Mouse (Mus musculus) erythroblast, embryonic 14.5 days (primary cell): ENCODE measurements around the gene Pgf. TPM values are rescaled to one million over a fixed set of nuclear protein-coding genes. Genes with fewer than 3 reads are reported as not detected.
"Not testable (repeated sequence)": the region's sequence is repeated elsewhere in the genome, so short reads cannot be mapped to it uniquely, and the experiment has no call there.

Source experiments
- H3K27me3 ChIP-seq: 2 replicates; pipeline ENCODE4 v1.6.1; 2012; ENCODE audit warnings: inconsistent platforms; ENCODE audit not compliant: control insufficient read depth
- H3K36me3 ChIP-seq: 2 replicates; pipeline ENCODE4 v1.6.1; 2012; ENCODE audit warnings: mild to moderate bottlenecking, inconsistent platforms; ENCODE audit not compliant: control insufficient read depth
- H3K4me1 ChIP-seq: 2 replicates; pipeline ENCODE4 v1.6.1; 2012; ENCODE audit warnings: inconsistent platforms; ENCODE audit not compliant: control insufficient read depth
- H3K4me3 ChIP-seq: replicated peaks from 2 replicates; pipeline ENCODE3; 2012; ENCODE audit warnings: moderate library complexity, mild to moderate bottlenecking, inconsistent platforms
- H3K9me3 ChIP-seq: 2 replicates; pipeline ENCODE4 v1.6.1; 2012; ENCODE audit warnings: low read length, inconsistent platforms, mixed read lengths; ENCODE audit not compliant: control insufficient read depth
- GATA1 ChIP-seq: IDR thresholded peaks from 2 replicates; pipeline ENCODE4 v1.6.1; 2012; ENCODE audit warnings: low read length, inconsistent platforms, mixed read lengths
- TAL1 ChIP-seq: IDR thresholded peaks from 3 replicates; pipeline ENCODE4 v1.6.1; 2012; ENCODE audit warnings: low read length, inconsistent platforms, mixed read lengths
- polyA plus RNA-seq: library from polyadenylated mRNA; stranded (reverse); fragments of >175 nt; gene quantifications from 2 replicates; pipeline ENCODE4 v1.2.3, GENCODE M21; 2012

Gene Pgf
- polyA plus RNA-seq, 1 experiment: not detected

DNA sequence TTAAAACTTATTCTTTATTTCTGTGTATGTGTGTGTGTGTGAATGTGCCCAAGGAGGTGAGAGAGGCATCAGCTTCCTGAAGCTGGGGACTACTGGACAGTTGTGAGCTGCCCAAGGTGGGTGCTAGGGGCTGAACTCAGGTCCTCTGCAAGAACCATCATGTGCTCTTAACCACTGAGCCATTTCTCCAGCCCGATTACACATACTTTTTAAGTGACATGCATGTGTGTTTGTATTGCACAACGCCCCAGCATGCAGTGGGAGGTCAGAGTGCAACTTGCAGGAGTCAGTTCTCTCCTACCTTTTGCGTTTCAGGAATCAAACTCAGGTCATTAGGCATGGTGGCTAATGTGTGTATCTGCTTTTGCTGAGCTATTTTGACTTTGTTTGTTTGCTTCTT, 24.6 kb downstream of the Pgf start:
- H3K27me3 ChIP-seq: peaks cover 26% of the 10 kb centered on the region

DNA sequence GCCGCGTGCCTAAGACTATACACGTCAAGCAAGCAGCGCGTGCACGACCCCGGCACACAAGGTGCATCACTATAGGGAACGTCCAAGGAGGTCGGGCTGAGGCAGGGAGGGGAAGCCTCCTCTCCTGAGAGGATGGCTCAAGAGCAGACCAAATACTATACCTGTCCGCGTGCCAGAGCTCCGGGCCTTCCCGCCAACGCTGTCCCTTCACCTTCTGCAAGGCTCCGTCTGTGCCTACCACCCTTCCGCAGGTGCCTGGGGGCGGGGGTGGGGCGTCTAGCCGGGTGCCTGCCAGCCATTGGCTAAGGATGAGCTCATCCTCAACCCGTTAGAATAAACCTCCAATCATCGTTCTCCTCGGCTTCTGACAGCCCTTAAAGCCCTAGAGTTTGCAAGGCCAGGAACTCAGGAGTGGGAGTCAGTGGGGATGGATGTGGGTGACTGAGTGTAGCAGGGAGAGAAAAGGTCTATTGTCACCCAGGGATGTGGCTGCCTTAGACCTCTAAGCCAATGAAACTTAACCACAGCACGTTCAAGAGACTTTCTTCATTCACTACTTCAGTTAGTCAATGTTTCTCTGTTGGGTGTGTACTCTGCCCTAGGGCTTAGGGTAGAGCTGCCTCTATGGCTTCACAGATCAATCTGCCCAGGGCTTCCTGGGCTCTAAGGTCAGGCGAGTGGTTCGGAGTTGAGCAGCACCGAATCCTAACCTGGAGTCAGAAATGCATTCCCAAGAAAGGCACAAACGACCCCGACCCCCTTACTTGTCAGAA, 26.4 kb downstream of the Pgf start, which contains the start of gene Rps6kl1:
Rps6kl1 (minus strand) TSS at position 263 of the 773 bp plus-strand sequence.
- no peaks in the 10 kb centered on the region for H3K9me3 ChIP-seq
- H3K4me1 ChIP-seq: peaks cover 14% of the 10 kb centered on the region
- H3K36me3 ChIP-seq: no peaks in the 10 kb centered on the region
- H3K27me3 ChIP-seq: peaks cover 28% of the 10 kb centered on the region
- H3K4me3 ChIP-seq: peak within 1 kb of the TSS; percentile 15
- TF ChIP-seq GATA1: no peak
- no peak for TF ChIP-seq TAL1

More for the DNA sequence above, 24.6 kb downstream of the Pgf start:
- Histone ChIP-seq H3K4me1 (peaks cover 17% of the 10 kb centered on the region), H3K4me3 (no peak overlapping the region), H3K36me3 (no peaks in the 10 kb centered on the region), H3K9me3 (no peaks in the 10 kb centered on the region)
- TF ChIP-seq TAL1 (no peak), GATA1 (no peak)

DNA sequence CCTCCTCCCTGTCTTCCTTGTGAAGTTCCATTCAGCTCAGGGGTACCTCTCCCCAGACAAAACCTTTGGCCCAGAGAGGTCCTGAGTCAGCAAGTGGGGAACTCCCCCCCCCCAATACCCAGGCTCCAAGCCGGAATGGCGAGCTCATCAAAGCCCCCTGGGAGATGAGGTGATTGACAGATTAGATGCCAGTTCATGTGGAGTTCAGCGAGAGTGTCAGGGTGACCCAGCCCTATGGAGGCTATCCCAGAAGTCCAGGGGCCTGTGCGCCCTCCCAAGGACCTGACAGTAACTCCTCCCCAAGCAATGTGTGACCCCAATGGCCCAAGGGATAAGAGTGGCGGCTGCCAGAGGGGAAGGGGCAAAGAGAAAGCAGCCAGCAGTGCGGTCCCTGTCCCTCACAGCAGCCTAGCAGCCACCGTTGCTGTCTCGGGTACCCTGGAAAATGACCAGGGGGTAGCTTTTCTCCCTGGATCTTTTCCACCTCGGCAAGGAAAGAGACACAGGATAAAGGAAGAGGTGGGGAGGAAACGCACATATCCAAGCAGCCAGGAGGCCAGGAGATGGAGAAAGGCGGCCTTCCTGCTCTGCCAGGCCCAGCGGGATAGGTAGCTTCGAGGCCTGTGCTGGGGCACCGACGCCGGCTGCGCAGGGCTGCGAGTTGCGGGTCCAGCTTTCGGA, 27.1 kb downstream of the Pgf start:
- Histone ChIP-seq H3K4me3 (peak overlapping the region; percentile 15), H3K27me3 (peaks cover 24% of the 10 kb centered on the region), H3K9me3 (no peaks in the 10 kb centered on the region), H3K4me1 (peaks cover 14% of the 10 kb centered on the region), H3K36me3 (no peaks in the 10 kb centered on the region)
- no peak for TF ChIP-seq TAL1
- no peak for TF ChIP-seq GATA1

DNA sequence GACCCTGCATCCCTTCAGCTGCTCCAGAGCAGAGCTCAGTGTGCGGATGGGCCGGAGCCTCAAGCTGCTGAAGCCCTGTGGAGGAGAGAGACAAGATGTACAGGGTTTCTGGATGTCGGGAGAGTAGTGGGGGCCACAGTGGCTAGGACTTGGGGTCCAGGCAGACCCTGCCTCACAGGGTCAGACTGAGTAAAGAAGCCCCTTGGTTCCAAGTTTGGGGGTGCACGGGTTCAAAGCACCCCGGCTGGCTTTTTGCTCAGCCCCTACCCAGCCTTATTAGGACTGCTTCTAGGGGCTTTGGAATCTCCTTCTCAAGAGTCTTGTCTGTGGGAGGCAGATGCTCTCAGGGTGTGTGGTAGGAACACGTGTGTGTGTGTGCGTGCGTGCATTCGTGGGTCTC, 30.7 kb downstream of the Pgf start:
- no peaks in the 10 kb centered on the region for H3K36me3 ChIP-seq
- H3K9me3 ChIP-seq: no peaks in the 10 kb centered on the region
- H3K4me3 ChIP-seq: no peak overlapping the region
- peaks cover 23% of the 10 kb centered on the region for H3K27me3 ChIP-seq
- peaks cover 14% of the 10 kb centered on the region for H3K4me1 ChIP-seq
- no peak for TF ChIP-seq TAL1
- no peak for TF ChIP-seq GATA1

DNA sequence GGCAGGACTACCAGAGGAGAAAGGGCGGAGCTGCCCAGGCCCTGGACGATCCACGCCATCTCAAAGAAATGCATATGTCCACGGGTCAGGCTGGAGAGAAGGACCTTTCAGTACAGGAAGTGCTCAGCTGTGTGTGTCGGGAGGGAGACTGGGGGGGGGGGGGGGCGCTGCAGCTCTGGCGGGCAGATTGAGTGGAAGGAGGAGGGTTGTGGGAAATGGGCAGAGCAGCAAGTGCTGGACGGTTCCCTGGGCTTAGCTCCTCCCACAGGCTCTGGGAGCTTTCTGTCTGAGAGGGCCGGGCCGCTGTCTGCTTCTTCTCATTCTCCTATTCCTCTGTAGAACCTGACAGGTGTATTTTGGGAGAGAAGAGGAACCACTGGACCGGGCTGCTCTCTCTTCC, 31.2 kb downstream of the Pgf start:
- H3K4me1 ChIP-seq: peaks cover 11% of the 10 kb centered on the region
- TF ChIP-seq TAL1 (no peak), GATA1 (no peak)
- peaks cover 20% of the 10 kb centered on the region for H3K27me3 ChIP-seq
- H3K36me3 ChIP-seq: no peaks in the 10 kb centered on the region
- no peaks in the 10 kb centered on the region for H3K9me3 ChIP-seq
- H3K4me3 ChIP-seq: no peak overlapping the region

DNA sequence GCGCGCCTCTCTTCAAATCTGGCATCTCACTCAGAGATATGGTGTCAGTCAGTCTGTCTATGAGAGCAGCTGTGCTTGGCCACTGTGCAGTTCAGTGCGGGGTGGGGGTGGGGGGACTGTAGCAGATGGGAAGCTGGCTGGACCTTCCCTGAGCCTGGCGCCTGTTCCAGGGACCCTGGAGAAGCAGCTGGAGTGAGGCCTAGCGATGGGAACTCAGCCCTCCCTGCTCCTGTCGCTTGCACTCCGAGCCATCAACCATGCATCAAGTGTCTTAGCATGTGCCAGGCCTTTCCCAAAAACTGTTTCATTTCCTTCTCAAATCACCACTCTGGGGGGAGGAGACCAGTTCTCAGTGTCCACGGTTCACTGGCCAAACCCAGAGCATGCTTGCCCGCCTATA, 32.0 kb downstream of the Pgf start:
- Histone ChIP-seq H3K4me1 (peaks cover 6% of the 10 kb centered on the region), H3K4me3 (no peak overlapping the region), H3K9me3 (no peaks in the 10 kb centered on the region), H3K36me3 (no peaks in the 10 kb centered on the region), H3K27me3 (peaks cover 13% of the 10 kb centered on the region)
- no peak for TF ChIP-seq GATA1
- no peak for TF ChIP-seq TAL1

DNA sequence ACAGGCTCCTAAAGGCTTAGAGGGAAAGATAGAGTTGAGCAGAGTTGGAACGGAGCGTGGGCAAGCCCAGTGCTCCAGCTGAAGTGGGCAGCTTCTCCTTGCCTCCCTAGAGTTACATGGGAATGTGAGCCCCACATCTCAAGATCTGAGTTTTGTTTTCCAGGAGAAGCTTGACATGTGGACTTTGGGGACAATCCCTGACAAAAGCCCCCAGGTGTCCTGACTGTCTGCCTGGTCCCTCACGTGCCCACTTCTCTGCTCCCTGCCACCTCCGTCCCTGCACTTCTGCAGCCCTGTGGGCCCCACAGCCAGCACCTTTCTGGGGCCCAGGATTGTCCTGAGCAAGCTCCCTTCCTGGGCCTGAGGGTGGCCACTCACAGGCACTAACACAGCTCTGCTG, 32.8 kb downstream of the Pgf start:
- no peaks in the 10 kb centered on the region for H3K9me3 ChIP-seq
- TF ChIP-seq GATA1 (no peak), TAL1 (no peak)
- H3K4me1 ChIP-seq: peaks cover 11% of the 10 kb centered on the region
- H3K4me3 ChIP-seq: no peak overlapping the region
- no peaks in the 10 kb centered on the region for H3K36me3 ChIP-seq
- H3K27me3 ChIP-seq: peaks cover 10% of the 10 kb centered on the region

DNA sequence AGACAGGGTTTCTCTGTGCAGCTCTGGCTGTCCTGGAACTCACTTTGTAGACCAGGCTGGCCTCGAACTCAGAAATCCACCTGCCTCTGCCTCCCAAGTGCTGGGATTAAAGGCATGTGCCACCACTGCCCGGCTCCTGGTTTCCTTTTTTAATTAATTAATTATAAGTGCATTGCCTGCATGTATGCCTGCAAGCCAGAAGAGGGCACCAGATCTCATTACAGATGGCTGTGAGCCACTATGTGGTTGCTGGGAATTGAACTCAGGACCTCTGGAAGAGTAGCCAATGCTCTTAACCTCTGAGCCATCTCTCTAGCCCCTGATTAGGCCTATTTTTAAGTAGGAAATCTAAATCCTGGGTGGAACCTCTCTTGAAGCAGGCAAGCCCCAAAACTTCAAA, 33.3 kb downstream of the Pgf start:
- peaks cover 16% of the 10 kb centered on the region for H3K4me1 ChIP-seq
- not testable (repeated sequence) for H3K27me3 ChIP-seq, H3K9me3 ChIP-seq, H3K36me3 ChIP-seq, H3K4me3 ChIP-seq

DNA sequence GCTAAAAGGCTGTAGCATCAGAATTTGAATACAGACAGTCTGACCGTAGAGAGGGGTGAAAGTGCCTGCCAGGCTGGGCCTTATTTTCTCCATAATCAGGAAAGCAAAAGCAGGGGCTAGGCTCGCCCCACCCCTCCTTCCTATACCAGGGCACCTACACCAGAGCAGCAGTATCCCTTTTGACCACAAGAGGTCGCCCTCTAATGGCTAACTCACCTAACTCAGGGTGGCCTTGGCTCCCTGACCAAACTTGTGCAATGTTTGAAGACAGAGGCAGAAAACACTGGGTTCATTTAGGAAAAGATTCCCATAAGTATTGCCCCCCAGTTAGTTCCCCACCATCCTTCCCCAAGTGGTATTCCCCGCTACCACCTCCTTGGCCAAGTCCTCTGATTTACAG, 34.8 kb downstream of the Pgf start:
- H3K9me3 ChIP-seq: no peaks in the 10 kb centered on the region
- no peaks in the 10 kb centered on the region for H3K36me3 ChIP-seq
- peaks cover 5% of the 10 kb centered on the region for H3K27me3 ChIP-seq
- H3K4me1 ChIP-seq: peaks cover 19% of the 10 kb centered on the region
- TF ChIP-seq TAL1 (no peak), GATA1 (no peak)
- no peak overlapping the region for H3K4me3 ChIP-seq
